Mouse (Mus musculus) layer of hippocampus, postnatal 14 days (tissue): ENCODE results near the gene Gtf2h3. TPM values are rescaled to one million over a fixed set of nuclear protein-coding genes. Genes with fewer than 3 reads are reported as not detected.
"Not testable (repeated sequence)": the region's sequence is repeated elsewhere in the genome, so short reads cannot be mapped to it uniquely, and the experiment has no call there.

Experiments used
- DNase-seq, 2 experiments: peaks; one replicate each; pipeline ENCODE4 v3.0.0; 2021 to 2022; ENCODE audit warnings: low spot score in 2 of 2, mixed read lengths in 1 of 2
- total RNA-seq, 2 experiments: library from RNA; stranded (reverse); gene quantifications; 2 replicates each; pipeline ENCODE4 v1.2.3; 2021

The Gtf2h3 gene
- total RNA-seq, 2 experiments from 2014 or later = 28.5 to 33.2 TPM

- not testable (repeated sequence) for DNase-seq
Observed at GRCm38 (mm10) chr5:124635068-124635467, 56.1 kb downstream of the Gtf2h3 start.

DNA sequence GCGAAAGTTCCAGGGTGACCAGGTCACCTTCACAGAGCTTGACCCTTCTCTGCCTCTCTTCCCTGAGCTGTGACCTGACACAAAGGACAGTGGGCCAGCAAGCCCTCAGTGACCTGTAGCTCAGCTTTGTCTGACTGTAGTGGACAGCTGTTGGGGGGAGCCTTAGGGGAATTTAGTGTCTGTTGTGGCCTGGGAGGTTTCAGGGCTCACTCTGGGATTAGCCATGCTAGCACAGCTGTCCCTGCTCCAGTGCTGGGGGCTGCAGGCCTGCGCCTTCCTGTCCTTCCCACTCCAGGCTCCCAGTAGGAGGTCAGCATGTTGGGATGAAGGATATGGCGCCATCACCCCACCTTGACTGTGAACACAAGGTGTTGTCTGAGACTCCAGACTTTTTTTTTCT lies 57.2 kb downstream of the Gtf2h3 start:
- no peak for DNase-seq

DNA sequence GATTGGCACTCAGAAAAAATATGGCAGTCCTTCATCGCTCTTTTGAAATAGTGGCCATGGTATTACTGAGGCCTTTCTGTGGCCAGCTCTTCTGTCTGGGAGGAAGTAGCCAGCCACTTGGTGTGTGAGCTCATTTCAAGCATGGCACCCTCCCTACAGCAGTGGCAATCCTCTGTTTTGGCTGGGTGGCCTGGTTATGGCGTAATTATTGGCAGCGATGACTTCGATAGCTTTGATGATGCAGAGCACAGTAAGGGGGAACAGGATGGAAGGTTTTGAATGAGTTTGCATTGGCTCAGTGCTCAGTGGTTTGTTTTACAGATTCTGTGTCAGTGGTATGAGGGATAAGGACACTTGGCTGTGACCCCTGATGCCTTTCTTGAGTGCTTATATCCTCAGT lies 57.8 kb downstream of the Gtf2h3 start:
- no peak for DNase-seq

- DNase-seq = no peak
Observed at GRCm38 (mm10) chr5:124637300-124637699, 58.4 kb downstream of the Gtf2h3 start.

- DNase-seq = no peak
Observed at GRCm38 (mm10) chr5:124637836-124638235, 58.9 kb downstream of the Gtf2h3 start.

Other genes starting within 250 kb of the Gtf2h3 start
- gene Cdk2ap1, start 216.1 kb upstream of the Gtf2h3 start, total RNA-seq = 10 to 100 TPM; 95.4 to 99.6 TPM
- gene Sbno1, start 153.1 kb upstream of the Gtf2h3 start, total RNA-seq = 100 to 1,000 TPM; 133 to 135 TPM
- 10 to 100 TPM; 48.1 to 60.6 TPM for gene Kmt5a, start 139.2 kb upstream of the Gtf2h3 start, total RNA-seq
- 10 to 100 TPM; 23.1 to 24.1 TPM for gene Rilpl2, start 100.8 kb upstream of the Gtf2h3 start, total RNA-seq
- 10 to 100 TPM; 19.7 to 22.3 TPM for gene Snrnp35, start 96.0 kb upstream of the Gtf2h3 start, total RNA-seq
- 10 to 100 TPM; 41.6 TPM for gene Rilpl1, start 47.7 kb upstream of the Gtf2h3 start, total RNA-seq
- gene Tmed2, start 38.4 kb upstream of the Gtf2h3 start, total RNA-seq = 100 to 1,000 TPM in 1 of 2 experiments, 10 to 100 TPM in 1; 98.4 to 100 TPM
- gene Ddx55, start 26.3 kb upstream of the Gtf2h3 start, total RNA-seq = 10 to 100 TPM; 22.8 to 25.5 TPM
- 10 to 100 TPM; 43.0 to 43.4 TPM for gene Eif2b1, start within 50 bp of the Gtf2h3 start, total RNA-seq
- 10 to 100 TPM; 59.3 to 59.9 TPM for gene Atp6v0a2, start 49.4 kb downstream of the Gtf2h3 start, total RNA-seq
- gene Dnah10, start 145.9 kb downstream of the Gtf2h3 start, total RNA-seq = under 1 TPM; 0.60 to 0.97 TPM